Mouse (Mus musculus): ENCODE results near the gene Krtap4-1.
"Not testable (repeated sequence)": the region's sequence is repeated elsewhere in the genome, so short reads cannot be mapped to it uniquely, and the experiment has no call there.

Gene Krtap4-1

GRCm38 (mm10) chr11:99628138-99628537 lies at the start of gene Krtap4-1:
TSS of gene Krtap4-1 (minus strand) at chr11:99628238.
- DNase-seq = no peak

GRCm38 (mm10) chr11:99665860-99666259 lies 37.8 kb upstream of the Krtap4-1 start, which contains the start of gene Krtap4-6:
TSS of gene Krtap4-6 (minus strand) at chr11:99665960.
- DNase-seq = no peak

GRCm38 (mm10) chr11:99662802-99663201 lies 34.8 kb upstream of the Krtap4-1 start:
- DNase-seq = no peak

GRCm38 (mm10) chr11:99659256-99659655 lies 31.2 kb upstream of the Krtap4-1 start:
- no peak for DNase-seq

- not testable (repeated sequence) for DNase-seq
Observed at GRCm38 (mm10) chr11:99658467-99659010, 30.5 kb upstream of the Krtap4-1 start, which contains the start of gene Gm11563. TSS of gene Gm11563 (minus strand) at chr11:99658960.

GRCm38 (mm10) chr11:99657051-99657450 lies 29.0 kb upstream of the Krtap4-1 start:
- no peak for DNase-seq

- DNase-seq = no peak
Observed at GRCm38 (mm10) chr11:99650136-99650535, 22.1 kb upstream of the Krtap4-1 start, which contains the start of gene Gm11555. TSS of gene Gm11555 (minus strand) at chr11:99650236.

- DNase-seq = no peak
Observed at GRCm38 (mm10) chr11:99646444-99646843, 18.4 kb upstream of the Krtap4-1 start.

GRCm38 (mm10) chr11:99644351-99644750 lies 16.3 kb upstream of the Krtap4-1 start:
- no peak for DNase-seq

- not testable (repeated sequence) for DNase-seq
Observed at GRCm38 (mm10) chr11:99643635-99644139, 15.6 kb upstream of the Krtap4-1 start, which contains the start of gene Krtap4-7. TSS of gene Krtap4-7 (minus strand) at chr11:99644089.

GRCm38 (mm10) chr11:99640926-99641325 lies 12.9 kb upstream of the Krtap4-1 start:
- DNase-seq = no peak

- no peak for DNase-seq
Observed at GRCm38 (mm10) chr11:99637086-99637485, 9.0 kb upstream of the Krtap4-1 start.

- DNase-seq = no peak
Observed at GRCm38 (mm10) chr11:99634653-99635134, 6.7 kb upstream of the Krtap4-1 start, which contains the start of gene Krtap4-2. TSS of gene Krtap4-2 (minus strand) at chr11:99635084.

- no peak for DNase-seq
Observed at GRCm38 (mm10) chr11:99633293-99633692, 5.3 kb upstream of the Krtap4-1 start.

GRCm38 (mm10) chr11:99630890-99631289 lies 2.9 kb upstream of the Krtap4-1 start:
- DNase-seq = no peak

GRCm38 (mm10) chr11:99620335-99620734 lies 7.7 kb downstream of the Krtap4-1 start, which contains the start of gene Gm11562:
TSS of gene Gm11562 (minus strand) at chr11:99620435.
- no peak for DNase-seq

GRCm38 (mm10) chr11:99614796-99615363 lies 13.2 kb downstream of the Krtap4-1 start, which contains the start of gene Krtap2-4:
TSS of gene Krtap2-4 (minus strand) at chr11:99614846.
- no peak for DNase-seq

GRCm38 (mm10) chr11:99610089-99610488 lies 17.9 kb downstream of the Krtap4-1 start, which contains the start of gene Gm11937:
TSS of gene Gm11937 (minus strand) at chr11:99610189.
- DNase-seq = not testable (repeated sequence)

GRCm38 (mm10) chr11:99609126-99609525 lies 18.9 kb downstream of the Krtap4-1 start:
- DNase-seq = no peak

GRCm38 (mm10) chr11:99603208-99603607 lies 24.8 kb downstream of the Krtap4-1 start, which contains the start of gene Gm11938:
TSS of gene Gm11938 (minus strand) at chr11:99603308.
- DNase-seq = not testable (repeated sequence)

GRCm38 (mm10) chr11:99597742-99598141 lies 30.3 kb downstream of the Krtap4-1 start, which contains the start of gene Krtap9-3:
TSS of gene Krtap9-3 (minus strand) at chr11:99598105.
- DNase-seq = not testable (repeated sequence)

- no peak for DNase-seq
Observed at GRCm38 (mm10) chr11:99590981-99591380, 37.1 kb downstream of the Krtap4-1 start, which contains the start of gene Krtap1-3. TSS of gene Krtap1-3 (minus strand) at chr11:99591339.

GRCm38 (mm10) chr11:99585096-99585495 lies 42.9 kb downstream of the Krtap4-1 start:
- no peak for DNase-seq

All from kidney, adult 18-20 months (tissue).